Mouse (Mus musculus) heart, postnatal 0 days (tissue): ENCODE measurements around the gene 2610001J05Rik.

Source experiments
- CTCF ChIP-seq: IDR thresholded peaks from 2 replicates; pipeline ENCODE4 v1.5.1; 2016; ENCODE audit warnings: antibody characterized with exemption, control low read depth, low read depth
- EP300 ChIP-seq: IDR thresholded peaks from 2 replicates; pipeline ENCODE4 v1.6.1; 2016; ENCODE audit warnings: antibody characterized with exemption, low read depth

- TF ChIP-seq CTCF (no peak), EP300 (no peak)
Observed at GRCm38 (mm10) chr6:13872076-13872475, 758 bp upstream of the 2610001J05Rik start.
